Comparison of ENCODE assay signal across 11 mouse cellular contexts in genomic region chr13:57911171-57911570, GRCm38 (mm10). TPM values are rescaled to one million over a fixed set of nuclear protein-coding genes. Genes with fewer than 3 reads are reported as not detected.
DNase-seq lines count a peak whose midpoint lies in the region.
"Had no signal": no experiment of that assay in that cellular context is flagged by ENCODE, and none has a peak within 500 bp of the region (broad histone marks: within the 10 kb centered on the region; RNA-seq: fewer than 3 reads in every experiment).

No protein-coding gene starts in this region.

- intact Hi-C loops in left cerebral cortex, postnatal 4 days (cut with DNase I) = no loop called here
- intact Hi-C loops in left cerebral cortex, postnatal 36 days (cut with DNase I) = no loop called here
- intact Hi-C loops in heart, postnatal 36 days (cut with DNase I) = no loop called here

- DNase-seq in cerebellum, adult 11-12 months = peak; percentile 40
- no peak for DNase-seq in cerebellum, adult 9-11 months
- DNase-seq in left cerebral cortex, postnatal 4 days = peak; percentile 21
- DNase-seq in left cerebral cortex, postnatal 36 days (ENCODE audit: low spot score in 2 of 2) = no peak
- DNase-seq in heart, adult 8-10 months (ENCODE audit: low spot score) = peak; percentile 27
- DNase-seq in heart, postnatal 36 days = peak; percentile 22 to 23
- DNase-seq in layer of hippocampus, adult 9-11 months = no peak
- DNase-seq: gastrocnemius, postnatal 25 days; lung, embryonic 14.5 days; thymus, postnatal 25 days had no signal

RNA-seq across cellular contexts. Expression of gene Spock1, which starts 3.0 kb away (rescaled TPM):
- total RNA-seq in left cerebral cortex, postnatal 4 days (2021) = 100 to 1,000 TPM; 197 to 198 TPM
- total RNA-seq in left cerebral cortex, postnatal 36 days (2021) = 100 to 1,000 TPM; 269 to 303 TPM
- under 1 TPM in 3 of 4 experiments, not detected in 1; 0.25 to 0.53 (median 0.27) TPM for total RNA-seq in heart, adult 8-10 months (2022)
- under 1 TPM; 0.08 to 0.17 TPM for total RNA-seq in heart, postnatal 36 days (2021)
- total RNA-seq: megakaryocyte progenitor cell, adult 5-6 weeks had no signal

Comparison
In these comparisons a context has a peak if more than half of its experiments do, and no peak if none do; other contexts are left out.
1. DNase-seq: peak in cerebellum, adult 11-12 months (single experiment), left cerebral cortex, postnatal 4 days (single experiment), heart, adult 8-10 months (single experiment) and heart, postnatal 36 days (2 of 2); none in cerebellum, adult 9-11 months (single experiment), left cerebral cortex, postnatal 36 days (0 of 2) and layer of hippocampus, adult 9-11 months (single experiment).
2. RNA of gene Spock1, which starts 3.0 kb away (total RNA-seq): 269 to 303 TPM in left cerebral cortex, postnatal 36 days and 197 to 198 TPM in left cerebral cortex, postnatal 4 days; 0.25 to 0.53 TPM in heart, adult 8-10 months and 0.08 to 0.17 TPM in heart, postnatal 36 days; every median in the first group is over 100 times any median in the second.